Mouse (Mus musculus) monocyte, adult 5-6 weeks (primary cell): ENCODE results near the gene Usp48. TPM values are rescaled to one million over a fixed set of nuclear protein-coding genes. Genes with fewer than 3 reads are reported as not detected.

ENCODE experiments used
- ATAC-seq: fragments of 153-309, 156-312 bp; replicated peaks from 2 replicates; pipeline ENCODE4 v1.8.0; 2017; ENCODE audit warnings: mild to moderate bottlenecking; ENCODE audit not compliant: low TSS enrichment, insufficient number of reproducible peaks, severe bottlenecking, poor library complexity, low FRiP score
- total RNA-seq: library from RNA; stranded (forward); fragments of 200-1000, 200-491, 200-594 nt; gene quantifications from 3 replicates; pipeline ENCODE4 v1.2.3, GENCODE M21; 2017

Gene Usp48
- total RNA-seq, 1 experiment from 2014 or later = 161 TPM

DNA sequence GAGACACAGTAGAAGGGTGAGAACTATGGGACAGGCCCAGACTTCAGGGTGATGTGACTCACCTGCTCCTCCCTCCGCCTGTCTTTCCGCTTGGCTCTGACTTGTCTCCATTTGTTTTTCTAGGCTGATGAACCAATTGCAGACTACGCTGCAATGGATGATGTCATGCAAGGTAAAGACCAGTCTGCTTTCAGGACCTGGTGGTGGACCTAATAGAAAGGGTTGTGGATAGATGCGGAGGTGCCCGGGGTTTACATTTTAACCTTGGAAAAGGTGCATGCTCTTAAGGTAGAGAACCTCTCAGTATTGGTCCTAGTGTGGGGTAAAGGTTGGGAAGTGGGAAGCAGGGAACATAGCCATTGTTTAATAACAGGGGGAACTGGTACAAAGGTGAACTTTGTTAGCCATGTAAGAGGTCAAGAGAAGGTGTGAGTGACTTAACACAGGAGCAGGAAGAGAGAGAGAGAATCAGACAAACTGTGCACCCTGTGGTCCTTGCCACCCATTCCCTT lies 59.3 kb downstream of the Usp48 start:
- no peak for ATAC-seq

GRCm38 (mm10) chr4:137655241-137656031 lies 61.9 kb downstream of the Usp48 start:
- no peak for ATAC-seq

DNA sequence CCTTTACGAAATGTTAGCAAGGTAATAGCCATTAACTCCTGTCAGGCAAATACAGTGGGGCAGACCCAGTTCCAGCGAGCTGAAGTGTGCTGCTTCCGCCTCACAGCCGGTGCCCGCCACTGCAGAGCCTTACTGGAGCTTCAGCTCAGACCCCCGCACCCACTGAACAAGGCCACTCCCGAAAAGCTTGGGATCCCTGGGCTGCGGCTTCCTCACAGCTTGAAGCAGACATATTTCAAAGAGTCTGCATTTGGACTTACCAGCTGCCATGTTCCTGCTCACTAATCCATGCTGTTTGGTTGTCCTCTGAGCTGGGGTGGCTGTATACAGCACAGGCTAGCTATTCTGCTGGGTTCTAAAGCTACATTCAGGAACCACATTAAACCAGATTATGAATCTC lies 64.1 kb downstream of the Usp48 start:
- no peak for ATAC-seq

- ATAC-seq = no peak
Measured at GRCm38 (mm10) chr4:137659541-137659940, 66.0 kb downstream of the Usp48 start.

- no peak for ATAC-seq
Measured at GRCm38 (mm10) chr4:137660364-137661077, 67.0 kb downstream of the Usp48 start.

DNA sequence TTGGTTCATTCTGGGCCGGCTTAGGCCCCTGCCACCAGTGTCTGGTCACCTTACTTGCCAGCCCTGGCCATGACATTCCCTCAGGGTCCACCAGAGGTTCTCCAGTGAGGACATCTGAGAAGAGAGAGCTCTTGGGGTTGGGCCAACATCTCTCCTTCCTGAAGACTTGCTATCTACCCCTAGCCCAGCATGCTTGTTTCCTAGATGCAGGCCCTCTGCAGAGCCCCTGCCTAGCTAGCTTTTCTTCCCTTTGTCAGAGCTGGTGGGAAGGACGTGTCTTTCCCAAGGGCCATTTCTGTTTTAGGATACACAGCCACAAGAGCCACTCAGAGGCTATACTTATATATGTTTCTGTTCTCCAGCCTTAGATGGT lies 67.5 kb downstream of the Usp48 start:
- ATAC-seq = no peak

DNA sequence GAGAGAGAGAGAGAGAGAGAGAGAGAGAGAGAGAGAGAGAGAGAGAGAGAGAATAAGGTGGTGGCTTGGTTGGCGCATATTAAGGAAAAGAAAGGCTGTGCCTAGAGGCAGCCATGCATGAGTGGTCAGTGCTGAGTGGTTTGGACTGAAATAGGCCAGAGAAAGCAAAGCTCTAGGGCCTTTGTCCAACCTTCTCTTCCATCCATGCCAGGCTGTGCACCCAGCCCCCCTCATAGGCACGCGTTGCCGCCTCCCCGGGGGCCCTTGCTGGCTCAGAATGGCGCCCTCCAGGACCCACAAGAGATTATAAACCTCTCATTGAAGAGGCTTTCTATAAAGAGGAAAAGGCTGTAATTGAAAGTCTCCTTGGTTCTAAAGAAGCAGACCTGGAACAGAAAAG lies 68.0 kb downstream of the Usp48 start:
- no peak for ATAC-seq

GRCm38 (mm10) chr4:137663491-137663890 lies 69.9 kb downstream of the Usp48 start:
- no peak for ATAC-seq

DNA sequence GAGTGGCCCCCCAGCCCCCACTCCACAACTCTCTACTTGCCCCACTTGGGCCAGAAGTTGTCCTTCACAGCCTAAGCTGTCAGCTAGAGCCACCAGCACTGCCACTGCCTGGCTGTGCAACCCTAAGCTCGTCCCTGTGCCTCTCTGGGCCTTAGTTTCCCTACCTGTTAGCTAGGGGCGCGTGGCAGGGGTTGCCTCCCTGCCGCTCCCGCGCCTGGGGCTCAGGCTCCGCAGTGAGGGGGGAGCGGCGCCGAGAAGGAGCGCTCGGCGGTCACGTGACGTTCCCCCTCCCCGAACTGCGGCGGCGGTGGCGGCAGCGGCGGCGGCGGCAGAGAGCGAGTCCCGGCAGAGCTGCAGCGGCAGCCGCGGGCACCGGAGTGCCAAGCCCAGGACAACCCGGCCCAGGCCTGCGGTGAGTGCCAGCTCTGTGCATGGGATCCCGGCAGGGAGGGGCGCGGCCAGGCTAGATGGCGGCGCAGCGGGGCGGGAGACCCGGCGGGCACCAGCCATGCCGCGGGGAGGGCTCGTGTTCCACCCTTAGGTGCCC lies 71.0 kb downstream of the Usp48 start, which contains the start of gene Rap1gap:
TSS of gene Rap1gap (plus strand) at position 294 of the 547 bp plus-strand sequence.
- ATAC-seq = no peak

DNA sequence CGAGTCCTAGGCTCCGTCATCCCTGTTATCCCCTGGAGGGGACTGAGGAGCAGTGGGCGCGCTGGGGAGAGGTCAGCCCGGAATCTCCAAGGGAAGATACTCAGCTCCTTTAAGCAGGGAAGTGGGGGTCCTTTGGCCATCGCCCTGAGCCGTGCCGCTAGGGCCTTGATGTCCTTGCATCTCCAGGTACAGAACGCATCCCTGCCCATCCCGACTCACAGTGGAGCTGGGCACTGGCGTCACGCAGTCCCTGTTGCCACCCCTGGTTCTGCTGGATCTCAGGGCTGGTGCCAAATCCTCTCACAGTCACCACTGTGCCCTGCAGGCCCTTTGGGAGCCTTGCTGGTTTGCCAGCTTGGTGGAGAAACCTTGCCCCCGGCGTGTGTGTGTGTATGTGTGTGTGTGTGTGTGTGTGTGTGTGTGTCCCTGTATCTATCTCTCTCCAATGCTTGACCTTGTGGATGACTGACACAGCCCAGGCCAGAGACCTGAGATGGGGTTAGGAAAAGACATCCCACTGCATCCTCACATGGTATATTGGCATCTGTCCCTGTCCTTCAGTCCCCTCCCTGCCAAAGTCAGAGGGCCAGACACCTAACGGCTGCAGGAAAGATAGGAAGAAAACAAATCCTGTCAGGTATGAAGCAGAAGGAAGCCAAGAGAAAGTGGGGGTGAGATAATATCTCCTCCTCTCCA lies 71.6 kb downstream of the Usp48 start:
- no peak for ATAC-seq

- ATAC-seq = no peak
Measured at GRCm38 (mm10) chr4:137665791-137666190, 72.2 kb downstream of the Usp48 start.

DNA sequence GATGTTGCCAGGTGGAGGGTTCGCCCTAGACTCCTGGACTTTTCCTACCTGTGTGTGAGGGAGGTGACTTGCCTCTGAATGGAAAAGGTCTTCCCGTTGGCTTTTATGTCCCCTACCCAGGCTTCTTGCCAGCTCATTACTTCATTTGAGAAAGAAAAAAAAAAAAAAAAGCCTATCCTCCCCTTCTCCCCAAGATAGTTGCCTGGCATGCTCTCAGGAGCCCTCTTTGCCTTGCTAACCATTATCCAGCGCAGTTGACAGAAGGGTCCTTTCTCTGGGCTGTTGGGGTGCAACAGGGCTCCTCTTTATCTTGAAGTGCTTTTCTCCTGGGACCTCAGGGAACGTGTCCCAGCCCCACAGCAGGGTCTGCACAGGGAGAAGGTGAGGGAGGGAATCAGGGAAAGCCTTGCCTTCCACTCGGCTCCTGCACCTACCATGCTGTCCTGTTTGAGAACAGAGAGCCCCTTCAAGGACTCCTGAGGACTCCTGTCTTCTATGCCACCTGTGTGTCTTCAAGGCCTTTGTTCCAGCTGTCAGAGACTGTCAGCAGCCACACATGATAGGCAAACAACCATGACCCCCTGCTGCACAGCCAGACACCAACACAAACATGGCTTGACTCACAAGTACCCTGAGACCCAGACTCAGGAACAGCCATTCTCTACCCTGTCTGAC lies 72.9 kb downstream of the Usp48 start:
- no peak for ATAC-seq

DNA sequence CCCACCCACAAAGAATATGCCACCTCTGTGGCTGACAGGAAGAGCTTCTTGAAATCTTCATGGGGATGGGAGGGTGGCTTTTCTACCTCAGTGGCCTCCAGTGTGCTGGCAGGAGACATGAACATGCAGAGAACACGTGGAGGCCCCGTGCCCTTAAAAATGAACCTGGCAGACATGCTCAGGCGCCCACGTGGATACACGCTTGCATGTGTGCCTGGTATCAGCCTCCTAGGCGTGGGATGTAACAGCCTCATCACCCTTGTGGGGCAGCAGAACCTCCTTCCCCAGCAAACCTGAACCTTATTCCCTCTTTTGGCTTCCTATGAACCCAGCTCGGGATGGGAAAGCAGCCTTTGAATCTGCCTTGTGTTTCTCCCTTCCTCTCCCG lies 73.4 kb downstream of the Usp48 start:
- ATAC-seq = no peak

GRCm38 (mm10) chr4:137667747-137668146 lies 74.2 kb downstream of the Usp48 start:
- no peak for ATAC-seq

- no peak for ATAC-seq
Measured at GRCm38 (mm10) chr4:137671711-137672500, 78.4 kb downstream of the Usp48 start.

GRCm38 (mm10) chr4:137675566-137675965 lies 82.0 kb downstream of the Usp48 start:
- ATAC-seq = no peak

DNA sequence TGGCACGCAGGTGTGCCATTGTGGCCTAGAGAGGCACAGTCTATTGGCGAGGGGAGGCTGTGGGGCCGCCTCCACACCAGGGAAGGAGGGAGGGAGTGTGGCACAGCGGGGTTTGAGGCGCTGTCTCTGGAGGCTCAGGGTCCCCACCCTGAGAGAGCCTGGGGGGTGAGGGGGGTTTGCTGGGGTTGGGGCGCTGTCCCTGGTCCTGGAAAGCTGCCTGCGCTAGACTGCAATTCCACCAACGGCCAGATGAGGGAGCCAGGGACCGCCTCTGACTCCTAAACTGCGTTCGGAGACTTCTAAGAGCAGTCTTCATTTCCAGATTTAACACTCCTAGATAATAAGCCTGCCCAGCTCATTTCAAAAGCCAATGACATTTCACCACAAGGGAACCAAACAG lies 82.5 kb downstream of the Usp48 start:
- peak; percentile 55; the same call in 1 of the 2 replicates for ATAC-seq
